Mouse (Mus musculus): ENCODE measurements at regions not wholly inside any gene's neighbourhood (a gene's known extent, or its start where the extent isn't known, plus 50 kb on each side); places are given as distances from the start of the nearest gene placed in this dataset.

DNA sequence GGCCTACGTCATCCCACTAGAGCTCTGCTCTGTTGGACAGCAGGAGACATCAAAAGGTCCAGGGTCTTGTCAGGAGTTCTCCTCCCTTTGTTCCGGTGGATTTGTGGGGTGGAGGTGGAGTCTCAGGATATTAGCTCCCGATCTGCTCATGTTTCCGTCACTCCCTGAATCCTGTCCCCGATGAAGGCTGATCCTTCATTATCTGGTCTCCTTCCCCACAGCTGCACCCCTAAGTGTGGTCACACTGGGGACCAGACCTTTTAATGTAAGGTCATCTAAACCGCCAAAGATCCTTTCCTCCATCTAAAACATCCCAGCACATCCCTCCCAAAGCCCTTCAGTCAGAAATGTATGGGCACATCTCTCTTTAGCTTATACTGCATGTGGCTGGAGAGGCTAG, 215.6 kb upstream of the Ccdc122 start:
- no peak for DNase-seq

DNA sequence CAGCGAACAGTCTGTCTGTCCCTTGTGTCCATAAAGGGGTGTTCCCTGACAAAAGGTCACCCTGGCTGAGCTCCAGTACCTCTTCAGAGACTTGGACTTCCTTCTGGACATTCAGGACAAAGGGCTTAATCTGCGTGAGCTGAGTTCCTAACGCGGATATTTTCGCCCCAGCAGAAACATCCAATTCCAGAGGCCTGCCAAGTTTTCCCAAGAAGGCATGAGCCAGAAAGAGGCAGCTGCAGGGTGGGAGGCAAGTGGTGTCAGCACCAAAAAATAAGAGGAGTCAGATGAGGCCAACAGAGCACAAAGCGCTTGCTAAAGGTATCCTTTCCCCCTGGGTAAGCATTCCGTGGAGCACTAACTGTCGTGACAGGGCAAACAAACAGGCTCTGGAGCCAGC, 216.9 kb upstream of the Ccdc122 start:
- DNase-seq, result peak; percentile 90

DNA sequence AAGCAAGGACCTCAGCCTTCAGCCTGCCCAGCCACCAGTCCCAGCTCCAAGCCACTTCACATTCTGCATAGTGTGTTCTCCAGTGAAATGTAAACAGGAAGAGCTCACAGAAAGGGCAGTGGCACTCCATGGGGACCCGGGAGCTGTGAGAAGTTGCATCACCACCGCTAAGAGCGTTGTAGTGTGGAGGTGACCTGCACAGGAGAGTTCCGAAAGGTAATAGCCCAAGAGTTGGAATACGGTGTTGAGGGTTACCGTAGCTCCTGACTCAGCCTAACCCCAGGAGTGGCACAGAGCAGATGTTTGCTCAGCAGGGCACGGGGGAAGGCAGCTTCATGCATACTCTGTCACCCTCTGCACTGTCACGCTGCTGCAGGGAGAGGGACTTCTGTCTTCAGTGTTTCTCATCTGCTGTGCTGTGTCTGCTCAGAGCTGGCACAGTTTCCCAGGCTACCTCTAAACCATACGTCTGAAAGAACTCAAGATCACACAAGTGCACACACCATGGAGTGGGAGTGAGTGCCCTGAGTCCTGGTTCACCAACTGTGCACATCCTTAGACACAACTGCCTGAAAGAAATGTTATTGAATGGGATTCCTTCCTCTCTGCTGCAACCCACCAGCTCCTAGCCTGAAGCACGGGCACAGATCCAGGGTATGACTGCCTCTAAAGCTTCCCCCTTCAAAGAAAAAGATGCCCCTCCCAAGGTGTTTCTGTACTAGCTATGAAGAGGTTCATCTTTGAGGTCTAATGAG, 218.1 kb upstream of the Ccdc122 start:
- DNase-seq, result peak; percentile 47

DNA sequence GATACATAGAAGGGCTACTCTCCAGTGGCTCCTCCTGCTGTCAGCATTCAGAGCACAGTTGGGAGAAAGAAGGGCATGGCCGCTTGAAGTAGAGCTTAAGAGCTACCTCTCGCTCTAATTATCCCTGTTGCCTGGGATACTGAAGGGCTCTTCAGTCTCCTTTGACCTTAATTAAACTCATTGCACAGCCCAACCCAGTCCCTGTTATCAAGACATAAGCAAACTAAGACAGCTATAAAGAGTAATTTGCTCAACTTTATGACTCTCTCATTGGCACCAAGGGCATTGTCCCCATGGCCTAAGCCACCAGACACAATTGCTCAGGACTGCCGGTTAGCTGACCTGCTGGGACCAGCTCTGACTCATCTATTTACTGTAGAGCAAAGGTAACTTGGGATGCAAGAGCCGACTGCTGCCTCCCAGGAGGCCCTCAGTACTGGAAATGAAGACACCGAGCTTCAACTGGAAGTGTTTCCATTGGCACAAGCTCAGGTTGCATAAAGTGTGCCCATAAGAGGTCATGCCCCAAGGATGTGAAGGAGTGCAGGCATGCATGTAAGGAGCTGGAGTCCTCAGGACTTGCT, 219.3 kb upstream of the Ccdc122 start:
- DNase-seq, result peak; percentile 39

DNA sequence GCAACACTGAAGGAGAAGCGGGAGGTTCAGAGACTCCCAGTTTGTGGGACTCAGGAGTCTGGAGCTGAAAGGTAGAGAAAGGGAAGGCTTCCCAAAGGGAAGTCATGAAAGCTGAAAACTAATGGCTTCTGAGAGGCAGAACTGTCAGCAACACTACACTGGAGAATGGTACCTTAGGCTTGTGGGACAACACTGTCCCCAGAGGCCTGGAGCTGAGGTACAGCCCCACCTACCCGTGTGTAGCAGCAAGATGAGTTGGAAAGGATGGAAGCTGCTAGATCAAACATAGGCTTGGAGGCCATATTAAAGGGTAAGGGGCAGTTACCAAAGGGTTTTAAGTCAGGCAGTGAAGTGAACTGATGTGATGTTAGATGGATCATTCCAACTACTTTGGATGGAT, 219.9 kb upstream of the Ccdc122 start:
- no peak for DNase-seq

DNA sequence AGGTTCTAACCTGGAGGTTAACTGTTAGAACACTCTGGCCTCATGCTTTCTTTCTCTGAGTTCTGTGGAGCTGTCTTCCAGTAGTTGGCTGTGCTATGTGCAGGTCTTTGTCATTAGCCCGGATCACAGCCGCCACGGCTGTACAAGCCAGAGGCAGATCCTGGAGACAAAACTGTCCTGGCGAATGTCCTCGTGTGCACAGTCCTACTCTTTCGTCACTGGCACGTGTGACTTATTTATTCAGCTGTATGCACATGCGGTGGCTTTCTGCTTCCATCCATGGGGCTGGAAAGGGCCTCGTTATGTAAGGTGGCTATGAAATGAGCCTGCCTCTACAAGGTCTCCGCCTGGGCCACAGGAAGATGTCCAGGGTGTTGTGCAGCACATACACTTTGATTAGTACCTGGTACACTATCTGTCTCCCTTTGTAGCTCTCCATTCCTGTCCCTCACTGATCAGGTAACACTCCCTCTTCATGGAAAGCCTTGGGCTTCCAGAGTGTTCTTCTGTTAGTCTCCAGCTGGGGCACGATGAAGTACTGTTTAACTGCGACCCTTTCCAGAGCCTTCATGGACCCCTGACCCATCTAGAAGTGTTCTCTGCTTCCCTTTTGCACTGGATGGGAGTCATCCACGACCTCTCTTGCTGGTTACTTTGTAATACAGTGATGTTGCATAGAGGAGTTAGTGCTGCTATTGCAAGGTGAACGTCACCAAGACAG, 224.3 kb upstream of the Ccdc122 start:
- no peak for DNase-seq

DNA sequence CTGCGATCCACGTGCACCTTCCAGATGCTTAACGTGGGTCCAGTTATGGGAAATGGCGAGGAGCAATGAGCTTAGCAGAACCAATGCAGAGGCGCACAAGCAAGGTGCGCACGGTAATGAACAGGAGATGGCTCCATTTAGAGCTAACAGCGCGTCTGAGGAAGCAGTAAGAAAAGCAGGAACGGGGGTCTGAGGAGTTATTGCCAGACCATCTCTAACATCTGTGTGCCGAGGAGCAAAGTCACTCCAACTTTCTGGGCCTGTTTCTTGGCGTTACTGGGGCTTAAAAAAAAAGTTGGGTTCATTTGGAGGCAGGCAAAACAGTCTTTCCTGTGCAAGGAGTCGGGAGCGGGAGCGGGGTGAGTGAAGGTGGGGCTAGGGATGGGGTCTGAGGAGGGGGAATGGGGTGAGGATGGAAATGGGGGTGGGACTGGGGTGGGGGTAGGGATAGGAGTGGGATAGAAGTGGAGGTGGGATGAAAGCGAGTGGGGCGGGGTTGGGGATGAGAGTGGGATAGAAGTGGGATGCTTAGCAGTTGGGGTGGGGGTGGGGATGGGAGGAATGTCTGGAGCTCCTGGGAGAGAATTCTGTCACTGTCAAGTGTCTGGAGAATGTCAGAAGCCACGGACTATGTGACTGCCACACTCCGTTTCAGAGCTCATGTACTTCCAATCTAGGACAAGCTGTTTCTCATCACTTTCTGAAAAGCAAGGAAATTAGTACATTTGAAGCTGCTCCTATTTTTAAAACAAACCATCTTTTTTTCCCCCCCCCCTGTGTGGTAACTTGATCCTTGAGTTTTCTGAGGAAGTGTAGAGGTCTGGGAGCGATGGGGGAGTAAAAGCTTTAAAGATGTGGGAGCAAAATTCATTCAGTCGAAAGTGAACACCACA, 225.6 kb upstream of the Ccdc122 start:
- no peak for DNase-seq

DNA sequence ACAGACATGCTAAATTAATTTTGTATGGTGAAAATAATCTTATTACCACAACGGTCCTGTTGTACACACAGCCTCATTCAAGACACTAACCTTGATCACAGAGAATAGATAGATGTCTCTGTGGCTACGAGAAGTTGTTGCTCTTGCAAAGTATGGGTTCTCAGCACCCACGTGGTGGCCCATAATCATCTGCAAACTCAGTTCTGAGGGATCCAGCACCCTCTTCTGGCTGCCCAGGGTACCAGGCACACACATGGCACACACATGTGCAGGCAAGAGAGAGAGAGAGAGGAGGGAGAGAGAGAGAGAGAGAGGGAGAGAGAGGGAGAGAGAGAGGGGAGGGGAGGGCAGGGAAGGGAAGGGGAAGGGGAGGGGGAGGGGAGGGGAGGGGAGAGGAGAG, 226.5 kb upstream of the Ccdc122 start:
- no peak for DNase-seq

DNA sequence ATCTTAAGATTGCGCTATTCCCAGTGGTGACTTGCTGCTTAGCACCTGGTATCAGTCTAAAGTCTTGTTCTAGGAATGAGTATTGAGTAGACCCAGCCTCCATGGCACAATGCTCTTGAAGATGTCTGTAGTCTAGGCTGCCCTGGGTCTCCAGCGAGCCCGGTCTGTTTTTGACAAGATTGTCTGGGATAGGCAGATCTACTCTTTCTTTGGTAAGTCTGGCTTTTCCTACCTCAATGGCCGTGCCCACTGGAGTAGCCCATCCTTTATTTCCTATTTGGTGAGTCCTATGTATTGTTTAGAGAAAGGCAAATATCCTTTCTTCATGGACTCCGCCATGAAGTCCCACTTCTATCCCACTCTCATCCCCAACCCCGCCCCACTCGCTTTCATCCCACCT, 227.2 kb upstream of the Ccdc122 start:
- no peak for DNase-seq

DNA sequence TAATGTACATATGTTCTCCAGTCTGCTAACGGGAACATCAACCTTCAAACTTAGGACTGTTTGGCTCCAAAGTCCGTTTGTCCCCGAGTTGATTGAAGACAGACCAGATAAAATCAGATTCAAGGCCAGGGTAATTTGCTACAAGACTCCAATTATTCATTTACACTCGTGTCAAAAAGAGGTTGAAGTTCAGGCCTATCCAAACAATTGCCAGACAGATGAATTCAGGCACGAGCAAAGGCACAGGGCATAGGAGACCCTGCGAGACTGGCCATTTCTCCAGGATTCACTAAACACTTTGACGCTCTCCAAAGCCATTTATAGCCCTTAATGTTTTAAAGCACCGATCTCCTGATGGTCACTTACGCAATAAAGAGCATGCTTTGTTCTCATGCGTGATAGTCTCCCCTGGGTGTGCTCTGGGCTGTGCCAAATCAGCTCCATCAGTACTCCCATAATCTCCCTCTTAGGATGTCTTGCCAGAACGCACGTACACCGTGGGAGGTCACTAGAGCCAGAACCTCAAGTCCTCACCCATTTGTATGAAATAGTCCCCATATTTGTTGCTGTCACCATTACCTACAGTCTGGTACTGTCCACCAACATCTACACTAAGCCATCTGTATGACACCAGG, 231.3 kb upstream of the Ccdc122 start:
- no peak for DNase-seq

DNA sequence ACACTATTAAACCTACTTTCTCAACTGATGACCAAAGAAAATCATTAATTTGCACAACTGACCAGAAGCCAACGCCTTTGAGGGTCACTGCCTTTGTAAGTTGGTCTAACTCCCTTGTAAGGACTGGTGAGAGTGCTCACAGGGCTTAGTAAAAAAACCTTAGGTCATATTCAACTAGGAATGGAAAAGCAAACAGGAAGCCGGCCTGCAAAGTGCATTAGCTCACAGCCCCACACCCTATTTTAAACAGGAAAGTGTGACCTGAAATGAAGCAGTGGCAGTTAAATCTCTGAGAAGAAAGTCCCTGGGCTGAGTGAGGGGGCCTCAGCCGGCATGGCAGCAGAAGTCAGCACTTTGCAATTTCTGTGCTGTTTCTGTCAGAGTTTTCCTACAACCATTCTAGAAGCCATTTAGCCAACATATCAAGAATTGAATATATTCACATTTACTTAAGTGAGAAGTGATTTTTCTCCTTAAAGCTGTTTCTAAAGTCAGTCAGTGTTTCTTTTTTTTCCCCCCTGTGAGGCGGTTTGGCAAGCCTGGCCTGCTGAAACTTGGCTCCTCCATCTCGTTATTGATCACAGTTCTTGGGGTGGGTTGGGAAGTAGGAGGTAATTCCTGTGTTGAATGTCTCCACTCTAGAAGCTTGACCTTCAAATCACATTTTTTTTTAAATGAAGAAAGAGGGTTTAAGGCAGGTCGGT, 232.0 kb upstream of the Ccdc122 start:
- DNase-seq, result no peak

DNA sequence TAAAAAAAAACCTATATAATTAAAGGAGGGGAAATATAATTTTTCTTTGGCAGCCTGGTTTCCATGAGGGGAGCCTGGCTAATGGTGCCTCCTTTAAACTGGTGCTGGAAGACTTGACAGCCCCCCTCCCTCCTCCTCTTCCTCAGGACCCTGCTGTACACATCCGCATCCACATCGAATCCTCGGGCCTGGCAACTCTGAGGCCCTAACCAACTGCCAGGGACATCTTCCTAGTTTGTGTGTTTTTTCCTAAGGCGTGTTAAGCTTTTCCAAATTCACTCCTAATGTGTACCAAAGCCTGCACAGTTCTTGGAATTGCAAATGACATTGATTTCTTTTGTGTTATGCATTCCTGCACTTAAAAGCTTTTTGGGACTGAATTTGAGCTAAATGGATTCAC, 236.4 kb upstream of the Ccdc122 start:
- no peak for DNase-seq

DNA sequence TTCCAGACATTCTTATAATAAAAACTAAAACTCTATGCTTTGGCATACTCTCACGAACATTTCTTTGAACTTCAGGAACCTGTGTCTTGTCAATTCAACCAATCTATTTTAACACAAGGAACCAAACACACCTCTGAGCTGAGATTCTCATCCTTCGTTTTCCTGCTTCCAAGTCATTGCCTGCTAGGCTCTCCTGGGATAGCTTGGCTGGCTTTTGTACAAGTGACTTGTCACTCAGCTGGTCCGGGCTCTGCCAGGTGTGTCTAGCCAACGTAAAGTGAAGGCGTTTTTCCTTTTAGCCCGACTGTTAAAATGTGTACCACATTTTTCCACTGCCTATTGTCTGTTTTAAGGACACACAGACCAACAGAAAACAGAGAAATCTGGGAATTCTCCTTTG, 236.8 kb upstream of the Ccdc122 start:
- no peak for DNase-seq

DNA sequence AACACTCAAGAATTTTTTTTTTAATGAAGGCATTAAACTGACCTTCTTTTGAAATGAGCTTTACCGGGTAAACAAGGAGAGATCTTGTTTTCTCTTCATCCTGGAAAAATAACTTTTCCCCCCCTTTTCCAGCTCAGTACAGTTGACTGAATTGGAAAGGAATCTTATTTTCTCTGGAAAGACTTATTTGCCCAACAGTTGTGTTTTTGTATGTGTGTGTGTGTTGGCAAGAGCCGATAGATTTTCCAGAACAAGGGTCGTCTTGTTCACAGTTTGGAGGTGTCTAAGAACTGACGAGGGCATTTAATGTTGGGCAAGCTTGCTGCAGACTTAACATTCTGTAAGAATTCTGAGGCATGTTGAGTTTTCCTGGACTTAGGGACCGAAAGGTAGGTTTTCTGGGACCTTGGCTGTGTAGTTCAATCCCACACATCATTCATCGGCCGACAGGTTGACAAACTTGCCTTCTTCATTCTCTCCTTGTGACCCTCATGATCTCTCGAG, 237.6 kb upstream of the Ccdc122 start:
- no peak for DNase-seq

DNA sequence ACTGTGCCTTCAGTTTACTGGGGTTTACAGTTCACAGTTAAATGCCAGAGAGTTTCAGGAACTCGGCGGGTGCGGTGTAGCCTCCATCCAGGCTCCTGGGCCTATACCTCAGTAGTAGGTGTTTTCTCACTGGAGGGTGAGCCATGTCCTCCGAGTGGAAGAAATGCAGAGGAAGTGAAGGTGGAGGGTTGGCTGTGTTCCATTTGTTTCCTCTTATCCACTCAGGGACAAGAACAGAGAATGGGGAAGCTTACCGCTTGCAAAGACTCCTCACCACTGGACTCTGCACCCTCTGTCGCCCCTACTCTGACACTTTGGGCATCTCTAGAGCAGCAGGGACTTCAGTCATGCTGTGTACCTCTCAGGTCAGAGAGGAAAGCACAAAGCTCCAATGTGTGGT, 238.1 kb upstream of the Ccdc122 start:
- no peak for DNase-seq

DNA sequence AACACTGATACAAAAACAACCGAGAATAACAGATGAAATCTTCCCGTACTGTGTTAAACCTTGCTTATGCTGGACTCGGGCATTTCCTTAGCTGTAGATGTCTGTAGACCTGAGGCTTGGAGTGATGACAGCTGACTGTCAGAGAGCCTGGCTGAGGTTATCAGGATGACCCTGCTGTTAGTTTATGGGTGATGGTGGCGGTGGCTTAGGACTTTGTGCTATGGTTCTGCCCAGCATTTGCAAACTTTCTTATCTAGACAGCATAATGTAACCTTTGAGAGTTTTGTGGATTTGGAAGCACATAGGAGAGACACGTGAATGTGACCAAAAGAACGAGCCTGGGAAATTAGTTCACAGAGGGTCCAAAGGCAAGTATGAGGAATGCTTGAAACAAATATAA, 239.1 kb upstream of the Ccdc122 start:
- DNase-seq, result no peak

DNA sequence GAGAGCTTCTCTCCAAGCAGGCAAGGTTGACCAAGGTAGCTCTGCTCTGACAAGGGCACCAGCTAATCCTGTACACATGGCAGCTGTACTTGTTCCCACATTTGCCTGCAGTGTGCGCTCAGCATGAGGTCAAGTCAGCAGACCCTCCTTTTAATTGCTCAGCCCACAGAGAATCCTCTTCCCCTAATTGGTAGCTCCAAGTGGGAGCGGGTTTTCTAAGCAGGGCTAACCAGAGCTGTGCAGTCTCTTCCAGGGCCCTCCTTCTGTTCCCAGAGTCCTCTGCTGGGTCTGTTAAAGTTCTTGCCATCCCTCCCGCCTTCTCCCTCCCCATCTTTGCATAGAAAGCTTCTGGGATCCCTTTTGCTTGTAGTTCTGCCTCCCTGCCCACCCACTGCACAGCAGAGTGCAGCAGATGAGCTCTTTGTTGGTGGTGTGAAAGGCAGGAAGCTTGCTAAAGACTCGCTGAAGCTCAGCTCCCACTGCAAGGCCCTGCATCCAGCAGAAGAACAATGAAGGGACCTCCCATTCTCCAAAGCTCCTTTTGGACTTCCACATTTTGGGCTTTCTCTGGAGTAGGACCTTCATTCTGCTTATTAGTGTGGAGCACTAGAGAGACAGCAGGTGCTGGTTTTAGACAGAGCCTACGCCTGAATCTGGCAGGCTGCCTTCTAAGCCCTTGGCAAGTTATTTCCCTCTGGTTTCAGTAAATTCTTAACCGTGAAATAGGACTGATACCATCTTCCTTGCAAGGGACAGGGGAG, 235.3 kb upstream of the Serp2 start:
- DNase-seq, result no peak

DNA sequence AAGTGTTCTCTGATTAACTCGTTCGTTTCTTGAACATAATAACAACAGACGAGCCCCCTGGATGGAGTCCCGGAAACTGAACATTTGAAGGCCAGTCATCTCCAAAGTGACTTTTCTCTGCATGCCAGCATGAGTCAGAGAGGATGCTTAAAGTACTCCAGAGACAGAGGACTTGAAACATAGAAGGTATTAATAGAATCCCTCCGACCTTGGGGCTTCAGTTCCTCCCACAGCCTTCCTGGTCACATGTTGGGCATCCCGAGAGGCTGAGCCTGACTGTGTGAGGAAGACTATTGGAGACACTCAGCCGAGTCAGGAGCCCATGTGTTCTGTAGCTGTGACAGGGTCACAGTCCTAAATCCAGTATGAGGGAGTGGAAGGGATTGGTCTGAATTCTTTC, 232.7 kb upstream of the Serp2 start:
- DNase-seq, result no peak

DNA sequence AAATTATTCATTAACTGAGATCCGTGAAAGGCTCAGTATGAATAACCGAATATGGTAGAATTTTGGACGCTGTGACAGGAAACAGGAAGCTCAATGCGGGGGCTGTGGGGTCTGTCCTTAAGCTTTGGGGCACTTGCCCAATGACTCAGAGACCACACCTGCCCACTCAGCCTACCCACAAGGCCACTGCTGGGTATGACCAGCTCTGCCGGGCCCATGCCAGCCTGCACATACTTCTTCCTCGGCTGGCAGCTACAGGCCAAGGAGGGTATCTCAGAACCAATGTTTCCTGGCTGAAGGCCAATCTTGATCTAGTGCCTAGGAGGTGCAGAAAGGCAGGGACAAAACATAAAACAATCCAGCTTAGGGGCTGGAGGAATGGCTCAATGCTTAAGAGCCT, 230.9 kb upstream of the Serp2 start:
- DNase-seq, result peak; percentile 52

DNA sequence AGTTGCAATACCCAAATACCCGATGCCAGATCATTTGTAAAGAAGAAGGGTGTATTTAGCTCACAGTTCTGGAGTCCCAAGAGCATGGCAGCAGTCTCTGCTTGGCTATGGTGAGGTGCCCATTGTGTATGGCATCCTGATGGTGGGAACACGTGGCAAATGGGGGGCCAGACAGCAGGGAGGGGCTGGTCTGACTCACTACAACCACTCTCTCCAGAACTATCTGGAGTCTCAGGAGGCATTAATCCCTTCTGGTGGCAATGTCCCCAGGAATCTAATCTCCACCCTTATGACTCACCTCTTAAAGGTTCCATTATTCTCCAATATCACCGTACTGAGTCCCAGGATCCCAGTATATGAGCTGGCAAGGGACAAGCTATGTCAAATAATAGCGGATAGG, 229.5 kb upstream of the Serp2 start:
- no peak for DNase-seq

DNA sequence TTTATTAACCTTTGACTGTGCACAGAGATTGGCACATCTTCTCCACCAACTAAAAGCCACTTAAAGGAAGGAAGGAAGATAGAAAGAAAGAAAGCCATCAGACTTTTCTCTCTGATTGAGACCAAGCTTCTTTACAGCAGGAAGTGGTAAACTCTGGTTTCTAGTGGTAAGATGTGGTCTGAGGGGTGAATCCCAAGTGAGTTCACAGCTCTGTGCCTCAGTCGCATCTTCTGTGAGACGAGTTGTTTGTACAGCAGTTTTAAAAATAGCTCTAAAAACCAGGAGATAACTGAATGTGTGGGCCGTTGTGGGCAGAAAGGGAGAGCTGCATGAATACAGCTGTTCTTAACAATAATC, 224.8 kb upstream of the Serp2 start:
- no peak for DNase-seq
